Comparison of ENCODE assay signal across 12 mouse cellular contexts in genomic region chr9:97214806-97215205, GRCm38 (mm10).
DNase-seq lines count a peak whose midpoint lies in the region; TF ChIP-seq lines count a peak whose summit lies in the region.
"Had no signal": no experiment of that assay in that cellular context is flagged by ENCODE, and none has a peak within 500 bp of the region (broad histone marks: within the 10 kb centered on the region; RNA-seq: fewer than 3 reads in every experiment).

No protein-coding gene starts in this region.

- DNase-seq in cerebellum, postnatal 10 days, result peak; percentile 12 to 57
- DNase-seq in cerebellum, adult 11 months, result no peak
- DNase-seq in layer of hippocampus, adult 2 months (ENCODE audit: low spot score in 2 of 2), result peak in 1 of 2 experiments; percentile 31
- DNase-seq in layer of hippocampus, adult 8-10 months (ENCODE audit: low spot score in 2 of 2), result no peak
- DNase-seq in A20 (ENCODE audit: low read depth, low spot score) (peak; percentile 18), MN1 (ENCODE audit: low spot score) (no peak)
- peak; percentile 1 for DNase-seq in c-Kit-positive CD71-positive TER-119-negative erythroid progenitor cells, embryonic 14.5 days (ENCODE audit: low read depth)
- DNase-seq in frontal cortex, postnatal 14 days (ENCODE audit: low spot score in 2 of 2), result no peak
- DNase-seq: kidney, adult 18-20 months; right cerebral cortex, postnatal 14 days had no signal

- H3K4me3 ChIP-seq in layer of hippocampus, adult 2 months, result no peak overlapping the region
- H3K4me3 ChIP-seq: erythroblast, embryonic 14.5 days; limb, embryonic 12.5 days had no signal

- H3K27ac ChIP-seq in layer of hippocampus, adult 2 months, result no peak overlapping the region
- H3K27ac ChIP-seq: limb, embryonic 12.5 days had no signal

- TF ChIP-seq CTCF in layer of hippocampus, adult 2 months (conservative IDR thresholded peaks at IDR 0.05), result peak; percentile 90

Comparison
In these comparisons a context has a peak if more than half of its experiments do, and no peak if none do; other contexts are left out.
1. DNase-seq: peak in cerebellum, postnatal 10 days (2 of 2), A20 (single experiment) and c-Kit-positive CD71-positive TER-119-negative erythroid progenitor cells, embryonic 14.5 days (single experiment); none in cerebellum, adult 11 months (single experiment), layer of hippocampus, adult 8-10 months (0 of 2), frontal cortex, postnatal 14 days (0 of 2) and MN1 (single experiment).